In genomic region chr9:97775770-97776169, GRCm38 (mm10) we compare ENCODE assay signal across 24 mouse cellular contexts.
DNase-seq lines count a peak whose midpoint lies in the region; ATAC-seq and TF ChIP-seq lines count a peak whose summit lies in the region.
"Had no signal": no experiment of that assay in that cellular context is flagged by ENCODE, and none has a peak within 500 bp of the region (broad histone marks: within the 10 kb centered on the region; RNA-seq: fewer than 3 reads in every experiment).

No protein-coding gene starts in this region.

- no peaks in the 10 kb centered on the region for H3K27me3 ChIP-seq in limb, embryonic 12.5 days
- no peaks in the 10 kb centered on the region for H3K27me3 ChIP-seq in limb, embryonic 10.5 days (ENCODE audit: low read depth, poor library complexity, severe bottlenecking)
- no peaks in the 10 kb centered on the region for H3K27me3 ChIP-seq in limb, embryonic 14.5 days (ENCODE audit: control insufficient read depth, insufficient read depth, low read length)
- no peaks in the 10 kb centered on the region for H3K27me3 ChIP-seq in forebrain, embryonic 14.5 days (replicated peaks; ENCODE audit: control insufficient read depth, insufficient read depth, low read length)
- H3K27me3 ChIP-seq: embryonic facial prominence, embryonic 13.5 days; embryonic facial prominence, embryonic 15.5 days; forebrain, embryonic 12.5 days; forebrain, embryonic 15.5 days had no signal

- DNase-seq in limb, embryonic 10.5 days (ENCODE audit: low spot score) = no peak
- peak; percentile 49 for DNase-seq in brain, adult 2 months (ENCODE audit: low read depth, low spot score)
- peak; percentile 13 for DNase-seq in forelimb bud, embryonic 11.5 days (ENCODE audit: low read depth, low spot score)
- peak; percentile 48 for DNase-seq in limb, embryonic 14.5 days (ENCODE audit: low spot score)
- DNase-seq in adrenal gland, adult 8-10 months = no peak
- no peak for DNase-seq in forebrain, embryonic 14.5 days (ENCODE audit: low spot score)
- DNase-seq: adrenal gland, adult 2 months; adrenal gland, postnatal 14 days; adrenal gland, postnatal 36 days; cerebellum, adult 11 months; cerebellum, adult 18-20 months; cerebellum, adult 8-10 months; cerebellum, adult 9-11 months; cerebellum, postnatal 14 days; cerebellum, postnatal 36 days; embryo, embryonic 11 days; forebrain, postnatal 0 days had no signal

- H3K9ac ChIP-seq in limb, embryonic 12.5 days (replicated peaks) = no peak overlapping the region
- H3K9ac ChIP-seq in limb, embryonic 14.5 days (ENCODE audit: low read depth, low read length, severe bottlenecking) = no peak overlapping the region
- no peak overlapping the region for H3K9ac ChIP-seq in forebrain, embryonic 14.5 days (ENCODE audit: low read length)
- H3K9ac ChIP-seq: embryonic facial prominence, embryonic 13.5 days; embryonic facial prominence, embryonic 15.5 days; forebrain, embryonic 12.5 days; forebrain, embryonic 15.5 days; forebrain, postnatal 0 days had no signal

- ATAC-seq in limb, embryonic 12.5 days (ENCODE audit: insufficient number of reproducible peaks, insufficient read depth, low FRiP score, low TSS enrichment, low read depth) = peak; percentile 86
- no peak for ATAC-seq in limb, embryonic 14.5 days (ENCODE audit: low FRiP score, low read depth)
- no peak for ATAC-seq in forebrain, embryonic 14.5 days
- ATAC-seq: forebrain, embryonic 15.5 days; forebrain, postnatal 0 days had no signal

- no peaks in the 10 kb centered on the region for H3K9me3 ChIP-seq in limb, embryonic 12.5 days
- H3K9me3 ChIP-seq in limb, embryonic 10.5 days (replicated peaks) = no peaks in the 10 kb centered on the region
- no peaks in the 10 kb centered on the region for H3K9me3 ChIP-seq in limb, embryonic 14.5 days (ENCODE audit: control insufficient read depth, low read length)
- H3K9me3 ChIP-seq in forebrain, embryonic 14.5 days (replicated peaks; ENCODE audit: control insufficient read depth, low read length) = no peaks in the 10 kb centered on the region
- H3K9me3 ChIP-seq: embryonic facial prominence, embryonic 13.5 days; embryonic facial prominence, embryonic 15.5 days; forebrain, embryonic 10.5 days; forebrain, embryonic 12.5 days; forebrain, embryonic 15.5 days had no signal

- H3K4me2 ChIP-seq in limb, embryonic 12.5 days = no peak overlapping the region
- no peak overlapping the region for H3K4me2 ChIP-seq in limb, embryonic 14.5 days (replicated peaks; ENCODE audit: low read depth, low read length, severe bottlenecking)
- H3K4me2 ChIP-seq in forebrain, embryonic 14.5 days (ENCODE audit: low read length) = no peak overlapping the region
- H3K4me2 ChIP-seq: embryonic facial prominence, embryonic 13.5 days; embryonic facial prominence, embryonic 15.5 days; forebrain, embryonic 12.5 days; forebrain, embryonic 15.5 days had no signal

- no peak overlapping the region for H3K27ac ChIP-seq in limb, embryonic 12.5 days
- H3K27ac ChIP-seq in limb, embryonic 10.5 days = no peak overlapping the region
- no peak overlapping the region for H3K27ac ChIP-seq in limb, embryonic 14.5 days (replicated peaks; ENCODE audit: low read depth, low read length)
- H3K27ac ChIP-seq in forebrain, embryonic 14.5 days (ENCODE audit: low read depth, low read length) = no peak overlapping the region
- H3K27ac ChIP-seq: embryonic facial prominence, embryonic 13.5 days; embryonic facial prominence, embryonic 15.5 days; forebrain, embryonic 10.5 days; forebrain, embryonic 12.5 days; forebrain, embryonic 15.5 days had no signal

- no peak for TF ChIP-seq POLR2A in limb, embryonic 14.5 days (IDR thresholded peaks at IDR 0.05; ENCODE audit: borderline replicate concordance, extremely low read depth, insufficient read depth, insufficient read length)

- H3K4me1 ChIP-seq in limb, embryonic 12.5 days (replicated peaks) = peaks cover 8% of the 10 kb centered on the region; the same call in 1 of the 2 replicates
- H3K4me1 ChIP-seq in limb, embryonic 10.5 days = no peaks in the 10 kb centered on the region
- peaks cover 6% of the 10 kb centered on the region; the same call in 1 of the 2 replicates for H3K4me1 ChIP-seq in limb, embryonic 14.5 days (ENCODE audit: control insufficient read depth, insufficient read depth, low read length)
- H3K4me1 ChIP-seq in forebrain, embryonic 14.5 days (ENCODE audit: control insufficient read depth, insufficient read depth, low read length) = no peaks in the 10 kb centered on the region
- H3K4me1 ChIP-seq: embryonic facial prominence, embryonic 13.5 days; embryonic facial prominence, embryonic 15.5 days; forebrain, embryonic 10.5 days; forebrain, embryonic 12.5 days had no signal

- 18% methylated on average over 1 of the region's 1 CpGs for WGBS in limb, embryonic 12.5 days
- WGBS in limb, embryonic 10.5 days = 76% methylated on average over 1 of the region's 1 CpGs
- WGBS in limb, embryonic 14.5 days = 25% methylated on average over 1 of the region's 1 CpGs
- WGBS in forebrain, embryonic 14.5 days = 57% methylated on average over 1 of the region's 1 CpGs

- no peak overlapping the region for H3K4me3 ChIP-seq in limb, embryonic 12.5 days (replicated peaks)
- H3K4me3 ChIP-seq in limb, embryonic 10.5 days = no peak overlapping the region
- no peak overlapping the region for H3K4me3 ChIP-seq in limb, embryonic 14.5 days (replicated peaks; ENCODE audit: low read length)
- no peak overlapping the region for H3K4me3 ChIP-seq in forebrain, embryonic 14.5 days (ENCODE audit: low read depth, low read length)
- H3K4me3 ChIP-seq: embryonic facial prominence, embryonic 13.5 days; embryonic facial prominence, embryonic 15.5 days; erythroblast, embryonic 14.5 days; forebrain, embryonic 10.5 days; forebrain, embryonic 12.5 days; forebrain, embryonic 15.5 days had no signal

- no peaks in the 10 kb centered on the region for H3K36me3 ChIP-seq in limb, embryonic 12.5 days
- no peaks in the 10 kb centered on the region for H3K36me3 ChIP-seq in limb, embryonic 10.5 days
- H3K36me3 ChIP-seq in limb, embryonic 14.5 days (ENCODE audit: control insufficient read depth, insufficient read depth, low read length) = no peaks in the 10 kb centered on the region
- H3K36me3 ChIP-seq in forebrain, embryonic 14.5 days (ENCODE audit: control insufficient read depth, insufficient read depth, low read length) = no peaks in the 10 kb centered on the region
- H3K36me3 ChIP-seq: embryonic facial prominence, embryonic 13.5 days; embryonic facial prominence, embryonic 15.5 days; forebrain, embryonic 10.5 days; forebrain, embryonic 12.5 days; forebrain, embryonic 15.5 days had no signal

Comparison
In these comparisons a context has a peak if more than half of its experiments do, and no peak if none do; other contexts are left out.
1. DNase-seq: peak in brain, adult 2 months (single experiment), forelimb bud, embryonic 11.5 days (single experiment) and limb, embryonic 14.5 days (single experiment); none in limb, embryonic 10.5 days (single experiment), adrenal gland, adult 8-10 months (single experiment) and forebrain, embryonic 14.5 days (single experiment).